Mouse (Mus musculus) erythroblast, embryonic 14.5 days (primary cell): ENCODE data around the gene Creg1. TPM values are rescaled to one million over a fixed set of nuclear protein-coding genes. Genes with fewer than 3 reads are reported as not detected.
A peak's percentile ranks its signal among the peaks of the same experiment; 100 is the strongest.

ENCODE experiments used
- H3K27me3 ChIP-seq: 2 replicates; pipeline ENCODE4 v1.6.1; 2012; ENCODE audit warnings: inconsistent platforms; ENCODE audit not compliant: control insufficient read depth
- H3K36me3 ChIP-seq: 2 replicates; pipeline ENCODE4 v1.6.1; 2012; ENCODE audit warnings: mild to moderate bottlenecking, inconsistent platforms; ENCODE audit not compliant: control insufficient read depth
- H3K4me1 ChIP-seq: 2 replicates; pipeline ENCODE4 v1.6.1; 2012; ENCODE audit warnings: inconsistent platforms; ENCODE audit not compliant: control insufficient read depth
- H3K4me3 ChIP-seq: replicated peaks from 2 replicates; pipeline ENCODE3; 2012; ENCODE audit warnings: moderate library complexity, mild to moderate bottlenecking, inconsistent platforms
- H3K9me3 ChIP-seq: 2 replicates; pipeline ENCODE4 v1.6.1; 2012; ENCODE audit warnings: low read length, inconsistent platforms, mixed read lengths; ENCODE audit not compliant: control insufficient read depth
- GATA1 ChIP-seq: IDR thresholded peaks from 2 replicates; pipeline ENCODE4 v1.6.1; 2012; ENCODE audit warnings: low read length, inconsistent platforms, mixed read lengths
- TAL1 ChIP-seq: IDR thresholded peaks from 3 replicates; pipeline ENCODE4 v1.6.1; 2012; ENCODE audit warnings: low read length, inconsistent platforms, mixed read lengths
- polyA plus RNA-seq: library from polyadenylated mRNA; stranded (reverse); fragments of >175 nt; gene quantifications from 2 replicates; pipeline ENCODE4 v1.2.3, GENCODE M21; 2012

Gene Creg1
- 49.2 and 54.6 TPM in 2 replicates for polyA plus RNA-seq

- Histone ChIP-seq H3K27me3 (peaks cover 5% of the 10 kb centered on the region; the same call in 1 of the 2 replicates), H3K4me1 (peaks cover 58% of the 10 kb centered on the region), H3K36me3 (peaks cover 47% of the 10 kb centered on the region), H3K4me3 (peak within 1 kb of the TSS; percentile 100), H3K9me3 (peaks cover 11% of the 10 kb centered on the region)
- TF ChIP-seq TAL1 (peak; percentile 60; the same call in 2 of the 3 replicates), GATA1 (peak; percentile 72)
Measured at GRCm38 (mm10) chr1:165763635-165764372, at the start of gene Creg1. Gene Creg1 (plus strand): TSS chr1:165763746.

GRCm38 (mm10) chr1:165713798-165714197, 49.7 kb upstream of the Creg1 start:
- Histone ChIP-seq H3K9me3 (no peaks in the 10 kb centered on the region), H3K4me3 (no peak overlapping the region)
- TF ChIP-seq TAL1 (no peak), GATA1 (no peak)

GRCm38 (mm10) chr1:165716426-165716825, 47.1 kb upstream of the Creg1 start:
- peaks cover 6% of the 10 kb centered on the region for H3K27me3 ChIP-seq
- no peaks in the 10 kb centered on the region for H3K4me1 ChIP-seq
- no peaks in the 10 kb centered on the region for H3K36me3 ChIP-seq
- H3K4me3 ChIP-seq: no peak overlapping the region
- H3K9me3 ChIP-seq: no peaks in the 10 kb centered on the region
- TF ChIP-seq GATA1: no peak
- no peak for TF ChIP-seq TAL1

More at GRCm38 (mm10) chr1:165713798-165714197, 49.7 kb upstream of the Creg1 start:
- Histone ChIP-seq H3K27me3 (peaks cover 17% of the 10 kb centered on the region), H3K4me1 (peaks cover 14% of the 10 kb centered on the region), H3K36me3 (no peaks in the 10 kb centered on the region)

- Histone ChIP-seq H3K36me3 (no peaks in the 10 kb centered on the region), H3K27me3 (peaks cover 6% of the 10 kb centered on the region), H3K4me1 (no peaks in the 10 kb centered on the region), H3K9me3 (no peaks in the 10 kb centered on the region), H3K4me3 (no peak overlapping the region)
- no peak for TF ChIP-seq GATA1
- no peak for TF ChIP-seq TAL1
Measured at GRCm38 (mm10) chr1:165717711-165718542, 45.6 kb upstream of the Creg1 start.

- Histone ChIP-seq H3K27me3 (peaks cover 6% of the 10 kb centered on the region), H3K9me3 (no peaks in the 10 kb centered on the region), H3K4me1 (no peaks in the 10 kb centered on the region), H3K4me3 (no peak overlapping the region), H3K36me3 (no peaks in the 10 kb centered on the region)
- no peak for TF ChIP-seq TAL1
- TF ChIP-seq GATA1: no peak
Measured at GRCm38 (mm10) chr1:165718543-165719105, 44.9 kb upstream of the Creg1 start.

- no peaks in the 10 kb centered on the region for H3K36me3 ChIP-seq
- no peaks in the 10 kb centered on the region for H3K9me3 ChIP-seq
- no peaks in the 10 kb centered on the region for H3K4me1 ChIP-seq
- peaks cover 4% of the 10 kb centered on the region for H3K27me3 ChIP-seq
- TF ChIP-seq GATA1: no peak
- H3K4me3 ChIP-seq: no peak overlapping the region
Measured at GRCm38 (mm10) chr1:165722531-165723123, 40.9 kb upstream of the Creg1 start.

GRCm38 (mm10) chr1:165724219-165725033, 39.1 kb upstream of the Creg1 start:
- H3K27me3 ChIP-seq: no peaks in the 10 kb centered on the region
- no peak for TF ChIP-seq TAL1
- no peak for TF ChIP-seq GATA1
- H3K36me3 ChIP-seq: no peaks in the 10 kb centered on the region
- no peaks in the 10 kb centered on the region; the same call in 1 of the 2 replicates for H3K4me1 ChIP-seq
- no peak overlapping the region for H3K4me3 ChIP-seq
- H3K9me3 ChIP-seq: no peaks in the 10 kb centered on the region

GRCm38 (mm10) chr1:165725039-165725644, 38.4 kb upstream of the Creg1 start:
- H3K9me3 ChIP-seq: no peaks in the 10 kb centered on the region
- H3K4me3 ChIP-seq: no peak overlapping the region
- no peaks in the 10 kb centered on the region for H3K27me3 ChIP-seq
- no peak for TF ChIP-seq TAL1
- no peaks in the 10 kb centered on the region; the same call in 1 of the 2 replicates for H3K4me1 ChIP-seq
- H3K36me3 ChIP-seq: no peaks in the 10 kb centered on the region
